Mouse (Mus musculus) activated CD4-positive, CD25-positive, alpha-beta regulatory T cell, adult 4 months (primary cell): ENCODE measurements around the gene Apoc1. TPM values are rescaled to one million over a fixed set of nuclear protein-coding genes. Genes with fewer than 3 reads are reported as not detected.

ENCODE experiments used
- ATAC-seq: one replicate; pipeline ENCODE4 v1.8.0; 2017
- polyA plus RNA-seq, 2 experiments: library from polyadenylated mRNA; unstranded; fragments of 100-300 nt; shearing (Covaris generic); gene quantifications; one replicate each; pipeline ENCODE4 v1.2.1; 2017

Gene Apoc1
- polyA plus RNA-seq, 2 experiments from 2014 or later = not detected

DNA sequence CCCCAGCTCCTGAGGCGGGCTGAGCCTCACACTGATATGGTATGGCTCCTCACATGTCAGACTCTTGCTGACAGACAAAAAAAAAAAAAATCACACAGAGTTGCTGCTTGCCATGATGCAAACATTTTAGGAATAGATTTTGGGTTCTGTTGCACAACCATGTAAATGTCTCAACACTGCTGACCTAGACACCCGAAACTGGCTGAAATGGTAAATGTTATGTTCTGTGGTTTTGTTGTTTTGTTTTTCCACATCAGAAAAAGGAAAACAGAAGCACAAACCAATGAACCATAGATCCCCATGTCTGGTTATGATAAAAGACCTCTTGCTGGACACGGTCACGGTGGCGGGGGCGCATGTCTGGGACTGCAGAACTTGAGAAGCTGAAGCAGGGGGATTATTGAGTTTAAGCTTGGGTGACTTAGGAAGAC, 8.7 kb downstream of the Apoc1 start:
- ATAC-seq = no peak

DNA sequence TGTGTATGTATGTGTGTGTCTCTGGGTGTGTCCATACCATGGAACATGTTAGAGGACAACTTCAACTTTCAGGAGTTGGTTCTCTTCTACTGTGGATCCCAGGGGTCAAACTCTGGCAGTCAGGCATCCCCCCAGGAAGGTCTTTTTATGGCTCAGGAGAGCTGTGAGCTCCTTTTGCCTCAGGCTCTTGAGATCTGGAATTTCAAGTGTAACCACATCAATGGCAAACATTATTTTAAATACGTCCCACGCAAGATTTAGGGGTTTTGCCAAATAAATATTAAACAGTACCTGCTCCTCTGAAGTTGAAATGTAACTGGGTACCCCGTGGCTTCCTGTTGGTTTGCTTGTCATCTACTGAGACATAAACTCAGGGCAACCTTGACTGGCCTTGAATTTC, 9.5 kb downstream of the Apoc1 start:
- no peak for ATAC-seq

DNA sequence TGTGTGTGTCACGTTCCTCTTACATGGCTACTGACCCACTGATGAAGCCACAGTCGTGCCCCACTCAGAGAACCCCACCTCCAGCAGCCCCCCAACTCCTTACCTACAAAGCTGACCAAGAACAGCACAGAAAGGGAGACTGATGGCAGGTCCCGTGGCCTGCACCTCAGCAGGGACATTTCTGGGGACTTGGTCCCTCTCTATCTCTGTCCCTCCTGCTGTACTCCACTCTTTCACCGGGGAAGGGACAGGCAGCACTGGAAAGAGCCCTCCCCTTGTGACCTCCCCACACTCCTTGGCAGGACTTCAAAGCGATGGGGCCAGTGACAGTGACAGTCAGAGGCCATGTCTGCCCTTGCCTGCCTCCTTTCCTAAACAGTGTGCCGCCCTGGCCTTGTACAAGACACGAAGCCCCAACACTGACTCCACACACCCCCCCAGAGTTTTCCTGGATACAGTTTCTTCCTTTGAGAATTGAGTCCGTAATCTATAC, 11.2 kb downstream of the Apoc1 start, which contains the start of the genes Gm44805 and Apoc4:
Gm44805 (minus strand) TSS at position 222 of the 493 bp plus-strand sequence.
Apoc4 (minus strand) TSS at position 278 of the 493 bp plus-strand sequence.
- ATAC-seq = no peak

DNA sequence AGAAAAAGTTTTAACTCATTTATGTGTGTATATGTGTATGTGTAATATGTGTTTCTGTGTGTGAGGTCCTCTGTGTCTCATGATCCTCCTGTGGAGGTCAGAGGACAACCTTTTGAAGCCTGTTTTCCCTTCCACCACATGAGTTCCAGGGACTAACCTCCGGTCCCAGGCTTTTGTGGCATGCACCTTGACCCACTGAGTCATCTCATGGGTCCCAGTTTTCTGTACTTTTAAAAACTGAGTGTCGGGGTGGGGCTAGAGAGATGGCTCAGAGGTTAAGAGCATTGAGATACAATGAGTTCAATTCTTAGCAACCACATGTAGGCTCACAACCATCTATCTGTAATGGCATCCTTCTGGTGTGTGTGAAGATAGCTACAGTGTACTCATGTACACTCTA, 11.8 kb downstream of the Apoc1 start:
- ATAC-seq = no peak

DNA sequence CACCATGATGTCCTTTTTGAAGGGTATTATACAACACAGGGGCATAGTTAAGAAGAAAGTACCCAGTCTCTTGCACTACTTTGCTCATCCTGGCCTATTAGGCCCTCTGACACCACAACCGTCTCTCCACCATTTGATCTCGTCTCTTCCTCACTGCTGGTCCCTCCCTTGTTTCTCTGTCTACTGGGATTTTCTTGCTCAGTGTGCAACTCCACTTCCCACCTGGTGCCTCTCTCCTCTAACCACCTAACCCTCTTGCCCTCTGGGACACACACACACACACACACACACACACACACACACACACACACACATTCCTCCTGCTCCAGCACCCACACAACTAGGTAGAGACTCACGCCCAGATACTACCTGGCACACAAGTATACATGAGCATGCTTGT, 13.6 kb downstream of the Apoc1 start:
- ATAC-seq = no peak

DNA sequence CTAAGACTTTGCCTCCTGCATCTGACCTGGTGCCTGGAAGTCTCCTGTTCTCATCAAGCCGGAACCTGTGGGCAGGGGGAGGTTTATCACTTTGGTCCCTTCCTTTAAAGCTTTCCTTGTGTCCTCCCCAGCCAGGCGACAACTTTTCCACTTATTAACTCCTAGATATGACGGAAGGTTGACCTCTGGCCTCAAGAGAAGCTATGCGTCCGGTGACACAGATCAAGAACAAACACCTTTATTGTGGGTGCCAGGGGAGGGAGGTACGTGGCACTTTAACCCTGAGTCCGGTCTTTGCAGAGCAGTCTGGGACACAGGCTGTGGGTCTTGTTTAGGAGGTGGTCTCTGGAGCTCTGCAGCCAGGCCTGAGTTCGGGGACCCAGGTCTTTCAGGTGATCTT, 14.6 kb downstream of the Apoc1 start, which contains the start of gene Apoc2:
Apoc2 (minus strand) TSS at position 70 of the 400 bp plus-strand sequence.
- ATAC-seq = no peak

DNA sequence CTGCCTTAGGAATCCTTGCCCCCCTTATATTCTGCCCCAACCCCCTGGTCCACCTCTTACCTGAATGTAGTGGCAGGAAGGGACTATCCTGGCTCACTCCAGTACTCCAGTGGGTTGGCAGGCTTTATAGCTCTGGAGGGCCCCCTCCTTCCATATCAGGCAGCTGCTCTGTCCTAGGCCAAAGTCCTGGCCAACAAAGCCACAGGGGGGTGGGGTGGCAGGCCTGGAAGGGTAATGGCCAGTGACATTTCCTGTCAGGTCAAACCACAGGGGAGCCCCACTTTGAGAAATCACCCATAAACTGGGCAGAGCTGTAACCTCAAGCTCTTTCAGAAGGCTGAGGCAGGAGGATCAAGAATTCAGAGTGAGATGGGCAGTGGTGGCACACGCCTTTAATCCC, 15.8 kb downstream of the Apoc1 start:
- ATAC-seq = no peak

DNA sequence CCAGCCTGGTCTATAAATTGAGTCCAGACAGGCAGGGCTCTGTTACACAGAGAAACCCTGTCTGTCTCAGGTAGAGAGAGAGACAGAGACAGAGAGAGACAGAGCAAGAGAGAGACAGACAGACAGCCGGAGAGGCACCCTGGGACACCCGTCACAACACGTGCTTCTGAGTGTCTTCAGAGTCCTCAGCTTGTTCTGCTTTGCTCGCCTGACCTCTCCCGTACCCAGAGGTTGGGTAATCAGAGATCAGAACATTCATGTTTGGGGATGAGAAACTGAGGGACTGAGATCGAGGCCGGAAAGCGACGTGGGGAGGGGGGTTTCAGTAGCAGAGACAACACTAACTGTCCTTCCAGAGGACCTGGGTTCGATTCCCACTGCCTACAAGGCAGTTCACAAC, 16.6 kb downstream of the Apoc1 start:
- no peak for ATAC-seq

DNA sequence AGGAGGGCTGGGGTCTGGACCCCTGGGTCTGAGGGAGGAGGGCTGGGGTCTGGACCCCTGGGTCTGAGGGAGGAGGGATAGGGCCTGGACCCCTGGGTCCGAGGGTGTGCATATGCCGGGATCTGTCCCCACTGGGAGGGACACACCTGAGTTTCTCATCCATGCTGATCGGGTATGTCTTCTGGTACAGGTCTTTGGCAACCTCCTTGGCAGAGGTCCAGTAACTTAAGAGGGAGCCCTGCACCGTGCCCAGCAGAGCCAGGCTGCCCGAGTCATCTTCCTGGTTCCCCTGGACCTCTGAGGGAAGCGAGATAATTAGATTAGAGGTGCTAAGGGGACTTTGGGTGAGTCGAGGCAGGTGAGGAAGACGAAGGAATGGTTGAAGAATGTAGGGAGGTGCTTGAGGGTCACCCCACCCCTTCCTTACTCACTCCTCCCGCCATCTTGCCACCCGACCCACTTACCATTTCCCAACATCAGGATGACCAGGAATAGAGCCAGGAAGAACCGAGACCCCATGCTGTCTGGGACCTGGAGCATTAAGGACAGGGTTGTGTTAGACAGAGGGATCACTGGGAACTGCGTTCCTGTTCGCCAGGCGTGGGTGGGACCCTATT, 19.3 kb downstream of the Apoc1 start:
- ATAC-seq = no peak

DNA sequence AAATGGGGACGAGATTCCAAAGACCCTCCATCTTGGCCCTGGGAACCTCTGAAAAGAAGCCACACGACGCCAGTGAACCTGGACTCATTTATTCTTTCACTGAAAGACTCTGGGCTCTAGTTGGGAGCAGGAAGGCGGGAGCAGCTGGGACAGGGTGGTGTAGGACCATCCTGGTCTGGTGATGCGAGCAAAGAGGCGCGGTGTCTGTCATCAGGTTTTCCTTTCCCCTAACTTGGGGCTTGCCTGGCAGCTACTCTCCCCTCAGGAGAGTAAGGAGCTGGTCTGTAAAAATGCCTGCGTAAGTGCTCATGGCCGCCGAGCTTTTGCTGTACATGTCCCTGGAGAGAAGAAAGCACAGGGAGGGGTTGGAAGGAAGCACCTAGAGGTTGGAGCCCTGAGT, 20.9 kb downstream of the Apoc1 start:
- ATAC-seq = no peak

DNA sequence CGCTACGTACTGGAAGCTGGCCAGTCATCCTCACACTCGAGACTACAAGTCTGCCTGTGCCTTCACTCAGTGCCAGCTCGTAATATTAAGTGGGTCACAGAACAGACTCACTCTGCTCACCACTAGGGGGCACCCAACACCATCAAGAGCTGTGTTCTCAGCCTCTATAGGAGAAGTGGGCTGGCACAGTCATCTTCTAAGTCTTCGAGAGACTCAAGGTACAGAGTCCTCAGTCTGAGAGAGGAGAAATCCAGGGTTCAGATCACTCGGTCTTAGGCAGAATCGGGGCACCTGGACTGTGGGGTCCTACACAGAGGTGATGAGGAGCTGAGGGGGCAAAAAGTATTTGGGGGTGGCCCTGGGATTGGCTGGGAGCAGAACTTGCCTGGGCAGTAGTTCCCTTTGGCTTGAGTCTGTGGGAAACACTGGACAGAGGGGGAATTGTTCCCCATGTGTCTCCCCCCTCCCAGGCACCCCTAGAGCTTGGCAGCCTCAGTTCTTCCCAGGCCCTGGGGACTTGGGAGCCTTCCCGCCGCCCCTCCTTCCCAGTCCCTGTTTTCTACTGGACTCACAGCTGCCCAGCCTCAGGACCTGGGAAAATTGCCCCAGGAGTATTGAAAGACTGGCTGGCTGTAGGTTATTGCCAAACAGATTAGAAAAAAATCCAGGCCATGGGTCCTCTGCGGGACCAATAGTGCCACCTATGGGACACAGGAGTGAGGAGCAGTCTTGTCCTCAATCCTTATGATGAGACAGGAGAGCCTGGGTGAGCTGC, 23.3 kb downstream of the Apoc1 start:
- ATAC-seq = peak; percentile 56

DNA sequence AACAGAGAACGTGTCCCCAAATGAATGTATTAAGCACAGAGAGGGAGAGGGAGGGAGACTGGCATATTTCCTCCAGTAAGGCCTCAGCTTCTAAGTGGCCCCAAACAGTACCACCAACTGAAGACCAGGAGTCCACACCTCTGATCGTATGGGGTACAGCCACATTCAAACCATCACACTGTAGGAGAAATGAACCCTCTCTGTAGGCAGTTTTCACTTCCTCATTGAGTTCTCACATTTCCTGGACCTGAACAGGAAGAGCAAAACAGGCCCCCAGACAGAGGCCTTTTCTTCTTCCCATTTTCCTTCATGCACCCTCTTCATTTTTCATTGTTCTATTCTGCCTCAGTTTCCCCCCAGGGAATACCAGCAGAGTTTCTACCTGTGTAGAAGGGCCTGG, 25.0 kb downstream of the Apoc1 start:
- no peak for ATAC-seq

DNA sequence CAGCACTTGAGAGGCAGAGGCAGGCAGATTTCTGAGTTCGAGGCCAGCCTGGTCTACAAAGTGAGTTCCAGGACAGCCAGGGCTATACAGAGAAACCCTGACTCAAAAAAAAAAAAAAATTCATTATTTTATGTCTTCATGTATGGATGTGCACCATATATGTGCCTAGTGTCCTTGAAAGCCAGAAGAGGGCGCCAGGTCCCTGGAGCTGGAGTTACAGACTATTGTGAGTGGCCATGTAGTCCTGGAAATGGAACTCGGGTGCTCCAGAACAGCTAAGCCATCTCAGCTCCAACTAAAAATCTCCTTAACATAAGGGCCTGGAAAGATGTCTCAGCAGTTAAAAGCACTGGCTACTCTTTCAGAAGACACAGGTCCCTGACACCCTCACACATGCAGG, 25.7 kb downstream of the Apoc1 start:
- no peak for ATAC-seq

DNA sequence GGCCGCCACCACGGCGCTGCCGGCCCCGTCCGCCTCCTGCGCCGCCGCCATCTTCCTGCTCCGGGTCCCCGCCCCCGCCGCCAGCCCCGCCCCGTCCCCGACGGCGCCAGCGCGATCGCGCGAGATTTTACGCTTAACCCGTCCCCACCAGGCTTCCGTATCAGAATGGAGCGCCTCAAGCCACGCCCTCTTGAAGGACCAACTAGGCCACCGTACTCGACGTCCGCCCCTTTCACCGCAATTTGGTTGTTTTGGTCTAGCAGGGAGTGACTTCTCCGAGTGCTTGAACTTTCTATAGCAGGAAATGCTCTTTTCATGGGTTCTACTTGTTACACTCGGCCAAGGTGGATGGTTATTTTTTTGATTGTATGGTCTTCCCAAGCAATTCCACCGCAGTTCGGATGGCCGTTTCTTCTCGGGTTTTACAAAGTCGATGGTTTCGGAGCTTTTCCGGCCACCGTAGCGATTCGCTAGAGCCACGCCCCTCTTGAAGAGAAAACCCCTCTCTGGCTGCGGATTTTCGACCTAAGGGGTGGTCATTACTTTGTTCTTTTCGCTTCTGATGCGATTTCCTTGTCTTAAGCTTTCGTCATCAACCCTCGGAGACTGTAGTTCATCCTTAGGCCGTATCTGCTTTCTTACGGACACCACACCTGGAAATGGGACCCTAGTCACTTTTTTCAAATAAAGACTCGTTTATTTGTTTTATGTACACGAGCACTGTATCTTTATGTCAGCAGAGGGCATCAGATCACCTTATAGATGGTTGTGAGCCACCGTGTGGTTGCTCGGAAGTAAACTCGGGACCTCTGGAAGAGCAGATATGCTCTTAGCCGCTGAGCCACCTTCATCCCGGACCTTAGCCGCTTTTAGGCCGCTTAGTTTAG, 27.3 kb downstream of the Apoc1 start, which contains the start of gene Clptm1:
Clptm1 (minus strand) TSS at position 79 of the 887 bp plus-strand sequence.
- ATAC-seq = peak; percentile 64

DNA sequence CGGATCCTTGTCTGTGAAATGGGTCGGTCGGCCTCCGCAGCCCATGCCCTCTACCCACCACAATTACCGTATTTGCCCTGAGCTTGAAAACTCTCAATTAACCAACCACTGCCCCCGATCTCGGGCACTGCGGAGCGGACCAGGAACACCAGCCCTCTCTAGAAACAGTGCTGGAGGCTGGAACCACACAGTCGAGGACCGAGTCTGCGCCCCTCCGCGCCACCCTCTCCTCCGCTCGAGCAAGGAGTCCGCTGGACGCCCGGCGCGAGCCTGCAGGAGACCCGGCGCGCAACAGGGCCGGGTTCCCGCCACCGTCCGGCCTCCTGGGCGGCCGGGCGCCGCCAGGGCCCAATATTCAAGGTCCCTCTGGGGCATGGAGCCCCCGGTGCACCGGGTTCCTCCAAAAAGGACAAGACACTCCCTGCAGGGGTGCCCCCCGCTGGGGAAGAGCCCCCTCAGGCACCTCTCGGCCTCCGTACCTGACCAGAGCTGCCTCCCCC, 28.0 kb downstream of the Apoc1 start:
- peak; percentile 6 for ATAC-seq

DNA sequence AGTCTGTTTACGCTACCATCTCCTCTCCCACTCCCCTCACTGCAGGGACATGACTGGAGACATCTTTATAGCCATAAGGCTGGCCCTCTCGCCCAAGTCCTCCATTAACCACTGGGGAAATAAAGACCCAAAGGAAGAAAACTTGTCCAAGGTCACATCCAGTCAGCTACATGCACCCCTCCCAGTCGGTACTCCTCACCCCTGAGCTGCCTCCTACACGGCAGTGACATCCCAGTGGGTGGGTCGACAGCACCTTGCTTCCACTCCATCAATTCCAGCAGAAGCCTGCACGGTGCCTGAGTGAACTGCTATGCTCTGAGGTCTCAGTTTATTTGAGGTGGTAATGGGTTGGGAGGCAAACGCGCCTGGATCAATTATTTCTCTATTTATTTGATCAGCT, 28.5 kb downstream of the Apoc1 start:
- no peak for ATAC-seq

DNA sequence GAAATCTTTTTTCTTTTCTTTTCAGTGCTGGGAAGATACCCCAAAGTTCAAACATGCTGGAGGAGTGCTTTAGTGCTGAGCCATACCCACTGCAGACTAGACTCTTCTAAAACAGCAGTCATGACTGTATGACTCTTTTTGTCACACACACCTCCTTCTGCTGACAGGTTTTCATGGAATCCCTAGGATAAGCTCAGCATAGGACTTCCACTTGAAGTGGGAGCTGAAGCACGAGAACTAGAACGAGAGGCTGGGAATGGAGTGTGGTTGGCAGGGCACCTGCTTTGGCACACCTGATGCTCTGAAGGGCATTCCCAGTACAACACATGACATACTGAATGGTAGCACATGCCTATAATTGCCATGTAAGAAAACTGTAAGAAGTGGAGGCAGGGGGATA, 39.8 kb downstream of the Apoc1 start:
- no peak for ATAC-seq

DNA sequence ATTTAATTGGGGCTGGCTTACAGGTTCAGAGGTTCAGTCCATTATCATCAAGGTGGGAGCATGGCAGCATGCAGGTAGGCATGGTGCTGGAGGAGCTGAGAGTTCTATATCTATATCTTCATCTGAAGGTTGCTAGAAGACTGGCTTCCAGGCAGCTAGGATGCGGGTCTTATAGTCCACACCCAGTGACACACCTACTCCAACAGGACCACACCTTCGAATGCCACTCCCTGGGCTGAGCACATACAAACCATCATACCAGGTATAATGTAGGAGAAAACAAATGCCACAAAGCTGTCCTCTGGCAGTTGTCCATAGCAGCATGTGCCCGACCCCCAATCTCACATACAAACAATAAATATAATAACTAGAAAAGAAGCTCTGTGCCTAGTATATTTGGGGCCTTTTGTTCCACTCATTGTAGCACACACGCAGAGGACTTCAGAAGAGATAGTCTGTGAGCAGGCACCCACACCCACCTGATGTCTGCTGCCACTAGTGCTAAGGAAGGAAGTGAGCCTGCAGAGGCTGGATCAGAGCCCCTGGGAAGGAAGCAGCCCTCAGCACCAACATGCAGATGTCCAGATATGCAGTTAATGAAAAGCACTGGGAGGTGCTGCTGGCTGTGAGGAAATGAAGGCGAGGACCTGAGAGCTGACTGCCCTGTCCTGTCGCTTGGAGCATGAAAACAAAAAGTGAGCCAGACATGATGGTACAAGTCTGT, 41.2 kb downstream of the Apoc1 start:
- no peak for ATAC-seq

DNA sequence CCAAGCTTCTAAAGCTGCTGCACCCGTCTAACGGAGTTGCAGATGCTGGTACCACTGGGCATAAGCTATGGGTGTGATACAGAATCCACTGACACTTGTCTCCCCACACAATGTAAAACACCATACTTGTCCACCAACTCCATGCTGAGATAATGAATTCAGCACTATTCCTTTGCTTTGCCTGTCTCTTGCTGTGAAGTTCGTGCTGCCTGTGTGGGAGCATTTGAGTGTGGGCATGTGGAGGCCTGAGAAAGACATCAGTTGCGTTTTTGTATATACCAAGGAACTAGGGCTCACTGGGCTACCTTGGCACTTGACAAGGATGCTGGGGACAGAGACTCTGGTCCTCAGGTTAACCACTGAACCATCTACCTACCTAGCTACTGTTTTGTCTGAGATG, 51.2 kb downstream of the Apoc1 start:
- ATAC-seq = no peak
